ENCODE assay signal across 8 mouse cellular contexts in the genomic region with DNA sequence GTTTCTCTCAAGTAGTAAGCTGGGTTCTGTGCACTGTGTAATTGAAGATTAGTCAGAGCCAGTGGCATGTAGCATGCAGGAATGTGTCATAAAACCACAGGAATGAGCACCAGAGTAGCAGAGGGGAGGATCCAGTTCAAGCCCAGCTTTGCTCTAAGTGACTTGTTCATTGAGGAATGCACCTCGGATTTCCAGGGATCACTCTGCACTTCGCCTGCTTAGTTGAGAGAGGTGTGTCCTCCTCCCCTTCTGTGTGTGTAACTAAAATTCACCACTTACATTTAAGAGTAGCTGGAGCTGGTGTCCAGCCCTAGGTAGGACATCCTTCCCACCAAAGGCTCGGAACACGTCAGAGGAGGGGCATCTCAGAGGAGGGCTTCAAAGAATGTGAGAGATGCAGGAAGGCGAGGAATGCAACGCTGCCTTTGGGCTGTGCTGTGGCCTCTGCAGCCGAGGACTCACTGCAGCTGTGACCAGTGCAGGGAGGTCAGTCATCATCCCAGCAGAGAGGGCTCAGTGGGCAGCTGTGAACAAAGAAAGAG. TPM values are rescaled to one million over a fixed set of nuclear protein-coding genes. Genes with fewer than 3 reads are reported as not detected.
DNase-seq lines count a peak whose midpoint lies in the region; ATAC-seq and TF ChIP-seq lines count a peak whose summit lies in the region.

No protein-coding gene starts in this region.

- no peak overlapping the region for H3K4me3 ChIP-seq in heart, adult 2 months
- H3K4me3 ChIP-seq in kidney, embryonic 15.5 days (replicated peaks) = no peak overlapping the region
- no peak overlapping the region for H3K4me3 ChIP-seq in neural tube, embryonic 13.5 days
- H3K4me3 ChIP-seq in forebrain, embryonic 14.5 days (ENCODE audit: low read depth, low read length) = no peak overlapping the region
- no peak overlapping the region for H3K4me3 ChIP-seq in midbrain, embryonic 16.5 days (ENCODE audit: low read depth, low read length)

- H3K27me3 ChIP-seq in heart, adult 2 months (ENCODE audit: control insufficient read depth, insufficient read depth, low read length) = no peaks in the 10 kb centered on the region
- H3K27me3 ChIP-seq in kidney, embryonic 15.5 days = no peaks in the 10 kb centered on the region
- no peaks in the 10 kb centered on the region for H3K27me3 ChIP-seq in neural tube, embryonic 13.5 days
- no peaks in the 10 kb centered on the region for H3K27me3 ChIP-seq in forebrain, embryonic 14.5 days (replicated peaks; ENCODE audit: control insufficient read depth, insufficient read depth, low read length)
- H3K27me3 ChIP-seq in midbrain, embryonic 16.5 days (ENCODE audit: control insufficient read depth, insufficient read depth, low read depth, low read length) = no peaks in the 10 kb centered on the region

- WGBS in heart, adult 2 months = 50% methylated on average over 7 of the region's 7 CpGs
- WGBS in kidney, embryonic 15.5 days = 18% methylated on average over 7 of the region's 7 CpGs
- WGBS in neural tube, embryonic 13.5 days = 25% methylated on average over 7 of the region's 7 CpGs
- WGBS in forebrain, embryonic 14.5 days = 65% methylated on average over 7 of the region's 7 CpGs
- WGBS in midbrain, embryonic 16.5 days = 41% methylated on average over 7 of the region's 7 CpGs

- no peaks in the 10 kb centered on the region for H3K79me2 ChIP-seq in heart, adult 2 months (replicated peaks; ENCODE audit: control insufficient read depth, insufficient read depth, low read length)

- no peaks in the 10 kb centered on the region for H3K4me1 ChIP-seq in heart, adult 2 months (ENCODE audit: control insufficient read depth, insufficient read depth, low read length)
- H3K4me1 ChIP-seq in kidney, embryonic 15.5 days = peaks cover 29% of the 10 kb centered on the region
- 0 out of 2 replicates have a peak, but pooled peaks cover 8% of the 10 kb centered on the region for H3K4me1 ChIP-seq in neural tube, embryonic 13.5 days (replicated peaks)
- no peaks in the 10 kb centered on the region for H3K4me1 ChIP-seq in forebrain, embryonic 14.5 days (ENCODE audit: control insufficient read depth, insufficient read depth, low read length)
- no peaks in the 10 kb centered on the region for H3K4me1 ChIP-seq in midbrain, embryonic 16.5 days (ENCODE audit: control insufficient read depth, insufficient read depth, low read length)

- TF ChIP-seq CTCF in heart, adult 2 months (IDR thresholded peaks at IDR 0.05) = no peak

- ATAC-seq in kidney, embryonic 15.5 days (replicated peaks; ENCODE audit: low FRiP score) = peak; percentile 83
- no peak for ATAC-seq in neural tube, embryonic 13.5 days (ENCODE audit: low read depth)
- no peak for ATAC-seq in erythroid progenitor cell, adult 5-6 weeks (replicated peaks; ENCODE audit: low FRiP score, poor library complexity, severe bottlenecking)
- ATAC-seq in forebrain, embryonic 14.5 days = no peak
- no peak for ATAC-seq in midbrain, embryonic 16.5 days

- peak overlapping the region; percentile 32 for H3K4me2 ChIP-seq in kidney, embryonic 15.5 days
- H3K4me2 ChIP-seq in neural tube, embryonic 13.5 days = no peak overlapping the region
- H3K4me2 ChIP-seq in forebrain, embryonic 14.5 days (ENCODE audit: low read length) = no peak overlapping the region
- no peak overlapping the region for H3K4me2 ChIP-seq in midbrain, embryonic 16.5 days (ENCODE audit: low read length)

- intact Hi-C loops in heart, postnatal 36 days (cut with DNase I) = no loop called here
- intact Hi-C loops in heart, adult 2 months (cut with DNase I) = no loop called here

- H3K27ac ChIP-seq in heart, adult 2 months = no peak overlapping the region
- H3K27ac ChIP-seq in kidney, embryonic 15.5 days = peak overlapping the region; percentile 89
- H3K27ac ChIP-seq in neural tube, embryonic 13.5 days (replicated peaks) = 0 out of 2 replicates have a peak overlapping the region, but pooled peaks have one; percentile 3
- H3K27ac ChIP-seq in forebrain, embryonic 14.5 days (ENCODE audit: low read depth, low read length) = no peak overlapping the region
- no peak overlapping the region for H3K27ac ChIP-seq in midbrain, embryonic 16.5 days (ENCODE audit: low read length)

- no peaks in the 10 kb centered on the region for H3K9me3 ChIP-seq in kidney, embryonic 15.5 days (replicated peaks)
- no peaks in the 10 kb centered on the region for H3K9me3 ChIP-seq in neural tube, embryonic 13.5 days
- H3K9me3 ChIP-seq in forebrain, embryonic 14.5 days (replicated peaks; ENCODE audit: control insufficient read depth, low read length) = no peaks in the 10 kb centered on the region
- H3K9me3 ChIP-seq in midbrain, embryonic 16.5 days (replicated peaks; ENCODE audit: control insufficient read depth, low read length, poor library complexity, severe bottlenecking) = no peaks in the 10 kb centered on the region

- H3K9ac ChIP-seq in heart, adult 2 months (ENCODE audit: low read depth, low read length) = no peak overlapping the region
- no peak overlapping the region for H3K9ac ChIP-seq in kidney, embryonic 15.5 days
- no peak overlapping the region for H3K9ac ChIP-seq in neural tube, embryonic 13.5 days
- no peak overlapping the region for H3K9ac ChIP-seq in forebrain, embryonic 14.5 days (ENCODE audit: low read length)
- no peak overlapping the region for H3K9ac ChIP-seq in midbrain, embryonic 16.5 days (ENCODE audit: low read depth, low read length)

- no peaks in the 10 kb centered on the region for H3K36me3 ChIP-seq in heart, adult 2 months (ENCODE audit: control insufficient read depth, insufficient read depth, low read length)
- H3K36me3 ChIP-seq in kidney, embryonic 15.5 days = peaks cover 29% of the 10 kb centered on the region
- peaks cover 23% of the 10 kb centered on the region; the same call in 1 of the 2 replicates for H3K36me3 ChIP-seq in neural tube, embryonic 13.5 days
- 0 out of 2 replicates have a peak, but pooled peaks cover 7% of the 10 kb centered on the region for H3K36me3 ChIP-seq in forebrain, embryonic 14.5 days (ENCODE audit: control insufficient read depth, insufficient read depth, low read length)
- H3K36me3 ChIP-seq in midbrain, embryonic 16.5 days (ENCODE audit: control insufficient read depth, insufficient read depth, low read length) = peaks cover 6% of the 10 kb centered on the region

- no peak for TF ChIP-seq POLR2A in heart, adult 2 months (IDR thresholded peaks at IDR 0.05; ENCODE audit: insufficient read depth, low read depth, low read length)

- DNase-seq in heart, adult 11 months = peak; percentile 95
- no peak for DNase-seq in heart, postnatal 36 days
- peak; percentile 13 to 24 for DNase-seq in heart, adult 2 months
- no peak for DNase-seq in forebrain, embryonic 14.5 days (ENCODE audit: low spot score)

- TF ChIP-seq EP300 in heart, adult 2 months (IDR thresholded peaks at IDR 0.05; ENCODE audit: insufficient read depth, low read depth, low read length) = no peak

RNA-seq across cellular contexts. Expression of a gene that starts 27.4 kb away (rescaled TPM):
- 10 to 100 TPM; 12.4 to 12.5 TPM for total RNA-seq in heart, postnatal 36 days (2021)
- total RNA-seq in heart, adult 2 months (2021) = 10 to 100 TPM in 1 of 2 experiments, 1 to 10 TPM in 1; 7.9 to 13.7 TPM
- polyA plus RNA-seq in heart, adult 2 months (2012; rRNA removed) = 6.4 and 13.1 TPM in 2 replicates
- 39.7 and 40.5 TPM in 2 replicates for polyA plus RNA-seq in kidney, embryonic 15.5 days (2015; fragmentation: Nextera tagmentation; extraction: Ambion mirVana)
- polyA plus RNA-seq in neural tube, embryonic 13.5 days (2015; fragmentation: Nextera tagmentation; extraction: Ambion mirVana) = 24.9 and 28.1 TPM in 2 replicates
- 2.9 and 4.3 TPM in 2 replicates for total RNA-seq in erythroid progenitor cell, adult 5-6 weeks (2015; ENCODE audit: low replicate concordance)
- 1.3 and 2.3 TPM in 2 replicates for total RNA-seq in erythroid progenitor cell, adult 5-6 weeks (2017; ENCODE audit: low replicate concordance)
- polyA plus RNA-seq in forebrain, embryonic 14.5 days (2014; fragmentation: Nextera tagmentation; extraction: Ambion mirVana) = 24.8 and 25.8 TPM in 2 replicates
- 25.4 and 25.5 TPM in 2 replicates for polyA plus RNA-seq in midbrain, embryonic 16.5 days (2015; fragmentation: Nextera tagmentation; extraction: Ambion mirVana)

RNA-seq across cellular contexts. Expression of a gene that starts 53.8 kb away (rescaled TPM):
- 10 to 100 TPM; 15.9 to 19.1 TPM for total RNA-seq in heart, postnatal 36 days (2021)
- total RNA-seq in heart, adult 2 months (2021) = 10 to 100 TPM; 14.8 to 17.0 TPM
- polyA plus RNA-seq in heart, adult 2 months (2012; rRNA removed) = 13.4 and 20.6 TPM in 2 replicates
- 5.8 and 7.0 TPM in 2 replicates for polyA plus RNA-seq in kidney, embryonic 15.5 days (2015; fragmentation: Nextera tagmentation; extraction: Ambion mirVana)
- polyA plus RNA-seq in neural tube, embryonic 13.5 days (2015; fragmentation: Nextera tagmentation; extraction: Ambion mirVana) = 7.1 and 8.3 TPM in 2 replicates
- 15.9 and 20.2 TPM in 2 replicates for total RNA-seq in erythroid progenitor cell, adult 5-6 weeks (2015; ENCODE audit: low replicate concordance)
- 17.8 and 23.1 TPM in 2 replicates for total RNA-seq in erythroid progenitor cell, adult 5-6 weeks (2017; ENCODE audit: low replicate concordance)
- polyA plus RNA-seq in forebrain, embryonic 14.5 days (2014; fragmentation: Nextera tagmentation; extraction: Ambion mirVana) = 4.8 and 5.7 TPM in 2 replicates
- 7.8 and 7.9 TPM in 2 replicates for polyA plus RNA-seq in midbrain, embryonic 16.5 days (2015; fragmentation: Nextera tagmentation; extraction: Ambion mirVana)

Comparison
In these comparisons a context has a peak if more than half of its experiments do, and no peak if none do; other contexts are left out.
1. DNase-seq: peak in heart, adult 11 months (single experiment) and heart, adult 2 months (2 of 2); none in heart, postnatal 36 days (0 of 2) and forebrain, embryonic 14.5 days (single experiment).
2. H3K27ac ChIP-seq: peak in kidney, embryonic 15.5 days (single experiment) and neural tube, embryonic 13.5 days (single experiment); none in heart, adult 2 months (single experiment), forebrain, embryonic 14.5 days (single experiment) and midbrain, embryonic 16.5 days (single experiment).